Mouse (Mus musculus) retina, adult 2 months (tissue): ENCODE measurements around the gene Arsb.

Experiments used
- DNase-seq: peaks from one replicate; pipeline ENCODE4 v3.0.0-alpha.2; 2012; ENCODE audit warnings: low read depth, low spot score

Gene Arsb

DNA sequence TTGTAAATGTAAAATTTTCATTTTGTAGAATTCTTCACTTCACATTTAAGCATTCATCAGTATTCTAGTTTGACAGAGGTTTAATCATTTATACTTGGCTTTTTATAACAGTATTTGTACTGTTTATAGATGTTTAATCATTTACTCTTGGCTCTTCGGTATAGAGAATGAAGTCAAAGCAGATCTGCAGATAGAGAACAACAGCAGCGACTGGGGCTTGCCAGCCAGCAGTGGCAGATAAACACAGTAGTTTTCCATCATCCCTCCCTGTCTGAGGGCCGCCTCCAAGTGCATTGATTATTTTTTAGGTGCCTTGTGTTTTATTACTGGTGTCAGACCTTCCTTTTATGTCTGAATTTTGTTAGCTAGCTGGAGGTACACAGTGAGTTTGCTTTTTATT is 118.6 kb downstream of the Arsb start:
- DNase-seq = no peak

DNA sequence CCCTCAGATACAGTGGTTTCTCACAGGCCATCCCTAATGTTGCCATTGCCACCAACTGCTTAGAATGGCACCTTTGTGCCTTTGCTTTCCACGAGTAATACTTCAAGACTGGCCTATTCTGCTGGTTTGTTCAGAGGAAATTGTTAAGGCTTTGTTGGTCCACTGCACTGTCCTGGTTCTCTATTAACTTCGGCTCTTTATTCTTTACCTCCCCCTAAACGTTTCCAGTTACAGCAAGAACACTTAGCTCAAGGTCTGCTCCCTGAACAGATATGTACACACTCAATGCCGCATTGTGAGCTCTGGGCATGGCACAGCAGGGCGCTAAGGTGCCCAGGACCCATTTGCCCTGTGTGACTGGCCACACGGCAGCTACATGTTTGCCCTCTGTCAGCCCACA is 119.8 kb downstream of the Arsb start:
- no peak for DNase-seq

DNA sequence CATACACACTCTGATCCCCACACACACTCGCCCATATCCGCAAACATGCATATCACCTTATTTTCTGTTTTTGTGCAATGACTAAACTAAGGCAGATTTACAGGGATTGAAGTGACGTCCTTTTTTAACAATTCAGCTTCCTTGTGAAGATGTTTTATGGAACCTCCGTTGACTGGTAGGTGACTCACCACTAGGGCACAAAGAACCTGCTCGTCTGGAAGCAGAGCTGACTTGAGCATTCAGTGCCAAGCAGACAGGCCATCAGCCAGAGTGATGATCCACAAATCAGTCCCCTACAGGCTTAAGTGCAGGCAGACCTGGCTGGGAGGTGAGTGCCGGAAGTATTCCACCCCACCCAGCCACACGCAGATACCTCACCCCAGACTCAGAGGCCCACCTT is 120.7 kb downstream of the Arsb start:
- DNase-seq = no peak

DNA sequence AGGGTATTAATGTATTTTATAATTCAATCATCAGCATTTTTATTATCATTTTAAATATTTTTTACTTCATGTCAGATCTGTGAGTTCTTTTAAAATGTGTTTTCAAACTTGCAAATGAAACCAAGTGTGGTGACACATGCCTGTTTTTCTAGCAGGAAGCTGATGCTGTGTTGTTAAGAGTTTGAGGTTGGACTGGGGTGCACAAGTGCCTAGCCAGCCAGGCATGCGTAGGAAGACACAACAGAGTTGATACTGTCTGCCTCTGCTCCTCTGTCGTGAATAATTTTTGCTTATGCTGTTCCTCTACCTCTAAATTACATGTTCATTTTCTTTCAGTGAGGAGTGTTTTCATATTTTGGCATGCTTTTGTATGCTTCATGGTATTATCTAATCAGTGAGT is 122.7 kb downstream of the Arsb start:
- DNase-seq = no peak

DNA sequence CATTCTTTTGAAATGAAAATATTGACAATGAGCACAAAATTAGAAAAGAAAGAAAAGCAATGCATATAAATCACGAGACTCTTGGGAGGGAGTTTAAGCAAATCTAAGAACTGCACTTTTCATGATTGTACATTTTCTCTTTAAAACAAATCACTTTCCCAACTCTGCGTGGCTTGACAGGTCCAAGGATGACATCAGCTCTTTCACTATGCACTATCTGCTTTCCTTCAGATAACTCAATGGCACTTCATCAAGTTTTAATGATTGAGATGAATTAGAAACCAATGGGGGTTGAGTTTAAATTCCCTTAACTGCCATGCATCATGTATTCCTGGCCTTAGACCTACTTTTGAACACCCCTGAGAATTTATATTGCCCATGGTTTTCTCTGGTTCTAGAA is 124.0 kb downstream of the Arsb start:
- no peak for DNase-seq

DNA sequence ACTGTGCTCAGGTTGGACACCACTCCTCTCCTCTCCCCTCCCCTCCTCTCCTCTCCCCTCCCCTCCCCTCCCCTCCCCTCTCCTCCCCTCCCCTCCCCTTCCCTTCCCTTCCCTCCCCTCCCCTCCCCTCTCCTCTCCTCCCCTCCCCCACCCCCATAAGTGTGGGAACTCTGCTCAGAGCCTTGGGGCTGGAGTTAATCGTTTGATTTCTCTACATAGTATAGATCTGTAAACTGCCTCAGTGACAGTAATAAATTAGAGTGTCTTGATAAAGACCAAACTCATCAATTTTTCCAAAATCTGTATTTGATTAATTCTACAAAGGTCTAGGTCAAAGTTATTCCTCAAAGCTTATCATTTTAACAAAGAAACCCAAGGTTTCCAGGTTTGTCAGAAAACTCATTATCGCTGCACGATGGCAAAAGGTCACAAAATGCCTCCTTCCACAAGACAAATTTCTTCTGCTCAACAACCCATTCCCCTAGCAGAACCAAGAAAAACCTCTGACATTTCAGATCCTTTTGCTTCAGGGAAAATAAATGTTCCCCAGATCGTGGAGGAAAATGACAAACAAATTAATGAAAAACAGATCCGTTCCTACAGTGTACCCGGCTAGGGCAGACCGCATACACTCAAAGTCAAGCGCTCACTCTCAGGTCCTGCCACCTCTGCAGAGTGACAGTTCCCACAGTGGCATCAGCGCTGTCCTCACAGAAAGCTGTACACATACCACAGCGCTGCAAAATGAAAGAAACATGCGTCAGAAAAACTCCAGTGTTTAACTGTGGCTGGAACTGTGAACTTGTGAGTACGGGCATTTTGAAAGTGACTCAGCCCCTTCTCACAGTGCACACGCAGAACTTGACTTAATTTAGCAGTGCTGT is 126.8 kb downstream of the Arsb start:
- no peak for DNase-seq

DNA sequence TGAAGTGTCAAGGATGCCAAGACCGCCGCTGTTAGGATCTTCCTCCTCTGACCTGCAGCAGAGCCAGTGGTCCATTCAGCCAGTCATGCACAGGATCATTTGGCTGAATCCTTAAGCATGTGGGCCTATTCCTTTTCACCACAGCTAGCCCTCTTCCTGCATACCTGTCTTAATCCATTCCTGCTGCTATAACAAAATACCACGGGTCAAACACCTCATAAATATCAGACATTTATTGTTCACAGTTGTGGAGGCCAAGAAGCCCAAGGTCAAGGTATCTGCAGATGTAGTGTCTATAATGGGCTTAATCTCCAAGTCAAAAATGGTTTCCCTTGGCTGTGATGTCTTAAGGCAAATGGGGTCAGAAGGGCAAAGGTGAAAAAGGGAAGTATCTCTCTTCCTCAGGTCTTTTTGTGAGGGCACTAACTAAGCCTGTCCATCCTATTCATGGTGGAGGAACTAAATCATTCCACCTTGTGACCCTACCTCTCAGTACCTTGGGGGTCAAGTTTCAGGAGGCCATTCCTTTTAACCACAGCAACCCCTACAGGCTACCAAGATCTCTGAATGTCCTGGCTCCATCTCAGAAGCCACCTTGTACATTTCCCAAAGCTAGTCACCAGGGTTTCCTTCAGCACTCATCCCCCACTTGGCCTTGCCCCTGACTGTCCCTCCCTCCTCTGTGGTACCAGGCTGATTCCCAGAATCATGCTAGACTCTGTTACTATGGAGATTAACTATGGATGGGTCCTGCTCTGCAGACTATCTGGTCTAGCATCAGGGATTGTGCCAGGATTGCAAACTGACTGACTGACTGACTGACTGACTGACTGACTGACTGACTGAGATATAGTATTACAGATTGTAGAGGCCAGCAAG is 128.2 kb downstream of the Arsb start:
- DNase-seq = no peak

DNA sequence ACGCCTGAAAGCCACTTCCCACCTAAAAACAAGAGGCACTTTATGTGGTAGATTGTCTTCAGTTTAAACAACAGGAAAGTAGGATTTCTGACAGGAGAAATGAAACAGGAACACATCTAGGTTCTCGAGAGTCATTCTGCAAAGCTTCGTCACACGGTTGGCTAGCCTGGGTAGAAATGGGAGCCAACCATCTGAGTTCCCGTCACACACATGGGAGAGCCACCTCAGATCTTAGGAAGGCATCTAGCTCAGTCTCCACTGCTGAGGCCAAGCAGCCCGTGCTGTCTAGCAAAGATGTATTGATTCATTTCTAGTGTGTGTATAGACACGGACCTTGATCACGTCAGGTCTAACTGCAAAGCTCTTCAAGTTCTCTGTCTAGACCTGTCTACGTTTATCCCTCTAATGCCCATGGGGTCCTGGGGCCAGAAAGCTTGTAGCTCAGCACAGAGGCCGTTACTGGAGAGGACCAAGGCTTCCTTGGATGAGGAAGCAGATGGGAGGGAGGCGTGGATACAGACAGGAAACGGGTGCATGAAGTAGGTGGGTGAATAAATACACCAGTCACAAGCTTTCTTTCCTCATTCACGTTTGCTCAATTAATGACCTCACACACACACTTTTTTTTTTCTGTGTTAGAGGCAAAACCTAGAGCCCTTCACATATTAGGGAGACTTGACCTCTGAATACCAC is 129.7 kb downstream of the Arsb start:
- no peak for DNase-seq

DNA sequence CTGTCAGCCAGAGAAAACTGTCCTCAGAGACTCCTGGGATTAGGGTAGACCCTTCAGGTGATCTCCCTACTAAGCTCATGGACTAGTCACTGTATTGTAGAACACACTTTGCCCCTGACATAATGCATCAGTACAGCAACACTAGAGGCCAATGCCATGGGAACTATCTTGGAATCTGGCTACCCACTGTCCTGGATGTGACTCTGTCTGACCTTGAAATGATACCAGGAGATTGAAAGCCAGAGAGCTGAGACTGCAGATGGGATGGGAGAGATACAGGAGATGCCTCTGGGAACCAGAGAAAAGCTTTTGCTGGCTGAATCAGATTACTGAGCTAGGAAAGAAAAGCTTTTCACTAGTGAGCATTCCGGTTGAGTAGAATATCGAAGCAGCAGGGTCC is 130.7 kb downstream of the Arsb start:
- DNase-seq = no peak

DNA sequence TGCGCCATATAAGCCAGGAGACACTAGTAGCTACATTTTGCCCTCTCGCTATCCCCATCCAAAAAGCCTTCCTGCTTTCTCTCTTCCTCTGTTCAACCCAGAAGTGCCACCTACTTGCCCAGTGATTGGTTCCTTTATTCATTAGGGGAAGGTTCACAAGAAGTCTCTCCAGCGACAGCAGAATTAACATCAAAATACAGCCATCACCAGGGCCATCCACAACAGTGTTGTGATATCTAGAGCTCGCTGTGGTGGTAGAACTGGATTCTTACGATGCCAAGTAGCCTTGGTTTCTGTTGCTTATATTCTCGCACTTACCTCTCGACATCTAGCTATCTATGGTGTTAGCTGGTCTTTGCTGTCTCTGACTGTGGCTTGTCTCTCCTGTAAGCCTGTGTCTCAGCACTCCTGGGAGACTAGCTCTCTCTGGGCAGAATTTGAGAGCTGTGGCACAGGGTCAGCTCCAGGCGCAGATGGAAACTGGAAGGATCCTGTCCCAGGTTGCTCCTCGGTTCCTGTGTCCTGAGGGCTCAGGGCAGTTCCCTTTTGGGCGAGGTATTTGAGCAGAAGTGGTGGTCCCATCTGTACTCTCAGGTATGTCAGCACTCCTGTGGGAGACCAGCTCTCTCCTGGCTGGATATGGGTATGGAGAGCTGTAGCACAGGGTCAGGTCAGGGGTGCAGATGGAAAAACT is 135.3 kb downstream of the Arsb start:
- no peak for DNase-seq

DNA sequence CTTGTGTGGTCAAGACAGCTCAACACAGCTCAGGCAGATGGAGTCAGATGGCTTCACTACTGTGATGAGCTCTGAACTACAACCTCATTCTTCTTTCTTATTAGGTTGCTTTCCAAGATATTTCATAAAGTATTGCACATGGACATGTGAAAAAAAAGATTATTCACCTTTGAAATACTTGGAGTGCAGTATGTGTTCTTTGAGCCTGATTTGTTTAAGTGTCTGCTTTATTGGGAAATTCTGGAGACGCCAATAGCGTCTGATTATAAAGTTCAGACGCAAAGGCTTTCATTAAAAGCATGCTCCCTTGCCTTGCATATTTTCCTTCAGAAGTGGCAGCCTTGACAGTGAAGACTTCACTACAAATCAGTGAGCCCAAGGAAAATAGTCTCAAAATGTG is 136.5 kb downstream of the Arsb start:
- DNase-seq = no peak

DNA sequence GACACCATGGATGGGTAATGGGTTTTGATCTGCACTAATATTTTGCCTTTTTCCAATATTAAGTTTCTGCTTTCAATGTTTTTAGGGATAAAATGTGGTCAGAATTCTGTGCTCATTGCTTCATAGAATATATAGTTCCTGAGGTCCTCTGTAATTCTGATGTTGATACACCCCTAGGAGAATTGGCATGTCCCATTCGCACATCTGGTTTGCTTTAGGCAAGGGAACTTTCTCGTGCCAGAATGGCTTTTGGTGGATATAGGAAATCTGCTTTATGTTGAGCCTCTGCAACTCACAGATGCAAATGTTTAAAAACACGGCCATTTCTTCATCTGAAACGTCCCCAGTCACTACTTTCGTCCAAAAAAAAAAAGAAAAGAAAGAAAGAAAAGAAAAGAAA is 138.4 kb downstream of the Arsb start:
- DNase-seq = no peak

DNA sequence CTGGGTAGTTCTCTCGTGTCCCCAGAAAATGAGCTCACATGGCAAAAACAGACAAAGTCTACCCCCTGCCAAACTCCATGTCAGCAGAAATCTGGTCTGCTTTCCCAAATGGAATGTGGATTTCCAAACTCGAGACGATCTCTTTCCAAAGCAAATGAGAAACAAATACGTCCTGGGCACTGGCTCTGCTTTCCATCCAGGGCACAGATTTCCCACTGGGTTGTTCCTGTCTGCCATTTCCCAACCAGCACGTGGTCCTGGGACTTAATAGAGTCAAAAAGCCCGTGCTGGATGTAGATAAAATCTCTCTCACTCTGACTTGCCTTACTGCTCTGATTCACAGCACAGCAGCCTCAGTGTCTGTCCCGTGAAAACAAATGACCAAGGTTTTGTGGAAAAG is 139.6 kb downstream of the Arsb start:
- DNase-seq = no peak

DNA sequence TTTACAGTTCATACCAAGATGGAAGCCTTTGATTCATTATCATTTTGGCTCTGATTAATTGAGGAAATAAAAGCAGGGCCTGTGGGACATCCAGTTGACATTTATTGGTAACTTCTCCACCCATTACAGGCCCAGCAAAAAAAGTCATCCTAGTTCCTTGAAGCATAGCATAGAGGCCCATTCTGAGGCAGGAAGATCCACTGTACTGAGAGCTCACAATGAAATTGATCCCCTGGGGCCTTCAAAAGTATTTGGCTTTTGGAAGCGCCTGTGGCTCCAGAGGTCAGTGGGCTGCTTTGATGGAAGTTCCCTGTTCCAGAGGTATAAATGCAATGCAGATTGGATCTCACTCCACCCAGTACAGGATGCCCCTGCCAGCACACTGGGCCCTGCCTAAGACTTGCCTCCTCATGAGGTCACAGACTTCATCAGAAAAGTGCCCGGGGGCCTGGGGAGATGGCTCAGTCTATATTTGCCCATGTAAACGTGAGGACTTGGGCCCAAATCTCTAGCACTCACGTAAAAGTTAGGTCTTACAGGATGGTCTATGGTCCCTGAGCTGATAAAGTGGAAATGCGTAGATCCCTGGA is 141.0 kb downstream of the Arsb start:
- no peak for DNase-seq

DNA sequence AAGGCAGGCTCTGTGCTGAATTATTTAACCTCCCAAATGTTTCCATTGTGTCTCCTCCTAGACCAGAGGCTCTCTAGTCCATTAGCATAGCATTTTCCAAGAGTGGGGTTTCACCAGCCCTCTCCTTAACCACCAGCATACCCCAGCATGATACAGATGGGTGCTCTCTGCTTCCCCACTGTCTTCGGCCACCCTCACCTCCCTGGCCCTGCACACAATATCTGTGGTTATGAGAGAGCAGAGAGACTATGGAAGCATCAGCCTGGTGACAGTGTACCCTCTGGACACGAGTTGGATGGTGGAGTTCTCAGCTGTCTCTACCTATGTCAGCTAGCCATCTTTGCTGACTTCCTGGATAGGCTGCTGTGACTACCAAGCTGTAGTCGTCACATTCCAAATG is 142.8 kb downstream of the Arsb start:
- no peak for DNase-seq

DNA sequence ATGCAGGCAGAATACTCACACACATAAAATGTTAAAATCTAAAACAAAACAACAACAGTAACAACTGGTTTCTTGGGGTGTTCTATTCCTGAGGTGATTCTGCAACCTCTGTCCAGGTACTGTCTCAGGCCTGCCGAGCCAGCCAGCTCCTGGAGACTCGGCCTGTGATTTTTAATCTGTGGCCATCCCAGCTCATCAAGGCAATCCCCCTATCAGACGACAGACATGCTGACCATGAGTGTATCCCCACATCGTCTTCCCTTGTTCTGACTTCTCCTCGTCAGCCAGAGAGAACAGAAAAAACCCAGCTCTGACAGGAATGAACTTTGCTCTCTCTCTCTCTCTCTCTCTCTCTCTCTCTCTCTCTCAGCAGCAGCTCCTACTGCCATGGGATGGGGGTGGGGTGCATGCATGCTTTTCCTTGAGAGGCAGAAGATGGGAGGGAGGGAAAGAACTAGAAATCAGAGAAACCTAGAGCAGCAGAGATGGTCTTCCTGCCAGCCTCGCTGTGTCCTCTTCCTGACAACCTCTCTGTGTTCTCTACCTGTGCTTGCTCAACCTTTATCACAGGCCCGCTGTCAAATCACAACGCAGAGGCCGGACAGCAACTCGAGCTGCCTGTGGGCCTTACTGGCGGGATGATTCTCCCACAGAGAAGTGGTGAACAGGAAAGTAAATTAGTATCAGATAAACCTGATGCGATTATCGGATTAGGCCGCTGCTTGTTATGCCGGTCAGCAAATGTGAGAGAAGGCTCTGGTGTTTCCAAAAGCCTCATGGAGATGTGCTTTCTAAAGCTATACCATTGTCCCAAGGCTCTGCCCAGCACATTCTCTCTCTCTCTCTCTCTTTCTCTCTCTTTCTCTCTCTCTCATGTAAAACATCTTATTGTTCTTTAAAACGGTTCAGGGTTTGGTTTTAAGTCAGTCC is 144.5 kb downstream of the Arsb start:
- peak; percentile 75 for DNase-seq

DNA sequence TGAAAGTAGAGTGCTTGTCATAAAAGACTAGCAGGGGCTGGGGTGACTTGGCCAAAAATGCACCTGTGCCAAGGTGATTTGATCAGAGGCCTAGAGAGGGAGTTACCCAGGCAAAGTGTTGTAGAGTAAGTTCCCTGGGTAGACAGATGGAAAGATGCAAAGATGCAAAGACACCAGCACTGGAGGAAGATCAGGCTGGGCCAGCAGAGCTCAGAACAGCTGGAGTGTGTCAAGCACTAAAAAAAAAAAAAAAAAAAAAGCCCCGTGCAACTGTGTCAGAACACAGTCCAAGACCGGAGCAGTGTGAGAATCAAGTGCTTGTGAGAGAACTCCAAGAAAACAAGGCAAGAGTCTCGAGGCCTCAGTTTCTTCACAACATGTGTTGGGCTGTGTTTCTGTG is 148.1 kb downstream of the Arsb start:
- no peak for DNase-seq

DNA sequence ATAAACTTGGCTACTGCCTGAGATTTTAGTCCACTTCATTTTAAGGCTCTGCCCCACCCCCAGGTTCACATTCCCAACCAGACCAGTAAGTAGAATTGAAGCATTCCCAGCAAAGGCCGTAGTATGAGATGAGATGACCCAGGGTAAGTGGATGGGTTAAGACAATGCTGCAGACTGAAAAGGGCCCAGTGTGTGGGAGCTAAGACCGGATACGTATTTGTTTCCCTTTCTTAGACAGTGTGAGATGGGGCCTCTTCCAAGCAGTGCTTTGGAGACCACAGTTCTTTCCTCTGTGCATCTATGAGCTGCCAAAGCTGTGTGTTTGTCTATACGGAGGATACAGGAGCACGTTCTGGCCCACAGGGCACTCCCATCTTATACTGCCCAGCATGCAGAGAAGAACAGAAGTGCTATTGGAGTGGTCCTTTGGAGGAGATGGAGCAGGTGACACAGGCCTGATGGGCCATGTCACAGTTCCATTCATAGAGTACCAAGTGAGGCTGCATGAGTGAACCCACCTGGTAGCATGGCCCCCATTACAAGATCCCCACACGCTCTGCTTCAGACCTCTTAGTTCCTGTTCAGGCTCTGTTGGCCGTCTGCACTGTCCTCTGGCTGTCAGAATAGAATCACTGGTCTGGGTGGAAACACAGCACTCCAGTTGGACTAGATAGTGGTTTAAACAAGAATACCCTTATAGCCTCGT is 148.8 kb downstream of the Arsb start:
- DNase-seq = no peak

DNA sequence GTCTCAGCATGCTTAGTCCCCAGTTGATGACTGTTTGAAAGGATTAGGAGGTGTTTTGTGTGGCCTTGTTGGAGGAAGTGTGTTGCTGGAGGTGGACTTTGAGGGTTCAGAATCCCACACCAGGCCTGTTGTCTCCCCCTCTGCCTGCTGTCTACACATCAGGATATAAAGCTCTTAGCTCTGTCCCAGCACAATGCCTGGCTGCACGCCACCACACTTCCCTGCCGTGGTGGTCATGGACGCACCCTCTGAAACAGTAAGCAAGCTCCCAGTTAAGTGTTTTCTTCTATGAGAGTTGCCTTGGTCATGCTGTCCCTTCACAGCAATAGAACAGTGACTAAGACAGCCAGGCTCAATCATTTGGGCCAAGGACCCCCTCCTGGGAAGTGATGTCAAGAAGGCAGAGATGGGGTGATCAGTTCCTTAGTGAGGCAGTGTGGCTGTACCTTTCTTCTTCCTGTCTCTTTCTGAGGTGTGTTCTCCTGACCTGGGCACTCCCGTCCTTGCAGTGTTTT is 149.4 kb downstream of the Arsb start:
- DNase-seq = no peak
